Mouse (Mus musculus) kidney, postnatal 0 days (tissue): ENCODE measurements at regions not wholly inside any gene's neighbourhood (a gene's known extent, or its start where the extent isn't known, plus 50 kb on each side); places are given as distances from the start of the nearest gene placed in this dataset.

Experiments used
- ATAC-seq: fragments of 200-750 bp; cut with Nextera tagmentation; replicated peaks from 2 replicates; pipeline ENCODE4 v1.8.0; 2017; ENCODE audit warnings: low read depth, moderate number of reproducible peaks, moderate TSS enrichment, moderate library complexity; ENCODE audit not compliant: low FRiP score
- DNase-seq: peaks from one replicate; pipeline ENCODE4 v3.0.0-alpha.2; 2016; ENCODE audit warnings: low spot score
- H3K27ac ChIP-seq: fragments of 300-500 bp; sonication (generic); 2 replicates; pipeline ENCODE4 v1.5.1; 2014; ENCODE audit warnings: mild to moderate bottlenecking
- H3K27me3 ChIP-seq: fragments of 300-500 bp; sonication (generic); 2 replicates; pipeline ENCODE4 v1.6.1; 2014; ENCODE audit warnings: low read length, mixed read lengths; ENCODE audit not compliant: insufficient read depth
- H3K36me3 ChIP-seq: fragments of 300-500 bp; sonication (generic); 2 replicates; pipeline ENCODE4 v1.6.1; 2014; ENCODE audit warnings: low read length, mixed read lengths; ENCODE audit not compliant: insufficient read depth
- H3K4me1 ChIP-seq: fragments of 300-500 bp; sonication (generic); replicated peaks from 2 replicates; pipeline ENCODE4 v1.6.1; 2014; ENCODE audit warnings: antibody characterized with exemption, low read length, mixed read lengths; ENCODE audit not compliant: insufficient read depth
- H3K4me2 ChIP-seq: fragments of 300-500 bp; sonication (generic); 2 replicates; pipeline ENCODE4 v1.6.1; 2014; ENCODE audit warnings: mild to moderate bottlenecking, low read length, moderate library complexity, mixed read lengths
- H3K4me3 ChIP-seq: fragments of 300-500 bp; sonication (generic); replicated peaks from 2 replicates; pipeline ENCODE4 v1.5.1; 2014; ENCODE audit warnings: low read depth, low read length
- H3K9ac ChIP-seq: fragments of 300-500 bp; sonication (generic); 2 replicates; pipeline ENCODE4 v1.6.1; 2014; ENCODE audit warnings: low read depth, low read length
- H3K9me3 ChIP-seq: fragments of 300-500 bp; sonication (generic); replicated peaks from 2 replicates; pipeline ENCODE4 v1.6.1; 2016; ENCODE audit warnings: low read length, inconsistent platforms, mixed read lengths
- CTCF ChIP-seq: IDR thresholded peaks from 2 replicates; pipeline ENCODE4 v1.5.1; 2016; ENCODE audit warnings: antibody characterized with exemption, low read depth, mild to moderate bottlenecking, moderate library complexity
- WGBS: fragments of 180-500 bp; shearing (Covaris S2); extraction: QIAGEN DNeasy Blood & Tissue Kit; methylation state at CpG from one replicate; pipeline ENCODE4 v1.1.7; 2014; 5-methylcytosine and 5-hydroxymethylcytosine counted together

DNA sequence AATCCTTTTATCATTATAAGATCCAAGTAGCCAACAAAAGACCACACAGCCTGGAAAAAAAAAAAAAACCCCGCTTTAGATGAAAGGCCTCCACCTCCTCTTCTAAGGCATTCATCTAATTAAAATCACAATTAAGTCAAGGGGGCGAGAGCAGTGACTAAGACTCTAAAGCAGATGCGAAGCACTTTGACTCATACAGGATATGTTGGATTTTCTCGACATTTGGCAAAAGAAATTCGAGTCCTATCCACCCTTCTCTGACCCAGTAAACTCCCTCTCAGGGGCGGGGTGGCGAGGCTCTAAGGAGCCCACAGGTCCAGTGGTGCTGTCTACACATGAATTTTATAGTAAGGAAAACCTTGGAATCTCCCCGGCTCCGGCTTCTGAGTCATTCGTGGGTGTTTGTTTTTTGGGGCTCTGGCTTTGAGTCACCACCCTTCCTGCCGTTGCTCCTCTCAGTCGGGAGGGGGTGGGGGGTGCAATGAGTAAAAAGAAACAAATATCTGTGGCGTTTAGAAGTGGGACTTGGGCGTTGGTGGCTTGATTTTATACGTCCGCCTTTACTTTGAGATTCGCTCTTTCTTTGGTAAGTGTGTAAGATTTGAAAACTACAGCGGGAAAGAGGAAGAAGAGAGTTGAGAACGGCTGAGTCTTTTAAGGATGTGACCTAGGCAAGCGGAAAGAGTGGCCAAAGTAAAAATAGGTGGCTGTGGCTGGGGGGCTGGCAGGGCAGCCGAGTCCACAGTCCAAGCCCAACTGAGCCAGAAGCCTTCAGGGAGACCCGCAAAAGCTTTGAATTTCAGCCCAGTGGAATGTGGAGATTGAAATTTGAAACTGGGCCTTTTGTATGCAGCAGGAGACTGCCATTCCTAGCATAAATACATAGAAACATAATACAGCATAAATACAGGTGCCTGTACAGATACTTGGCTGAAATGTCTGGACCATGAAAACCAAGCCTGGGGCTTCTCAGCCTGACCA, 68.8 kb upstream of the Slc4a7 start:
- ATAC-seq, result peak; percentile 64
- no peak overlapping the region for H3K27ac ChIP-seq

DNA sequence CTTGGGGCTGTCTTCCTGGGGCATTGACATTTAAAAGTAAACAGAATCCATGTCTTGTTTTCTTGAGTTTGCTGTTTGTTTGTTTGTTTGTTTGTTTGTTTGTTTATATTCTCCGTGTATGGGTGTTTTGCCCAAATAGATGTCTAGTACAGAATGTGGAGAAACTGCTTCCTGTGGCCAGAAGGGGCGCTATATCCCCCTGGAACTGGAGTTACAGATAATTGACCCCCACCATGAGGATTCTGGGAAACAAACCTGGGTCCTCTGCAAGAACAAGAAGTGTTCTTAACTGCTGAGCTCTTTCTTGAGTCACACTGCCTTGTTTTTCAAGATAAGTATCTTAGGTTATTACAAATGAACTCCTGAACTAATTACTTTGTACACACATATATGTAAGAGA, 68.1 kb upstream of the Slc4a7 start:
- H3K4me1 ChIP-seq, result 0 out of 2 replicates have a peak, but pooled peaks cover 4% of the 10 kb centered on the region
- H3K36me3 ChIP-seq, result no peaks in the 10 kb centered on the region
- H3K9ac ChIP-seq, result no peak overlapping the region
- no peak overlapping the region for H3K4me2 ChIP-seq
- no peak overlapping the region for H3K27ac ChIP-seq
- DNase-seq, result no peak
- H3K4me3 ChIP-seq, result no peak overlapping the region
- H3K9me3 ChIP-seq, result no peaks in the 10 kb centered on the region
- peak; percentile 38; the same call in 1 of the 2 replicates for TF ChIP-seq CTCF
- no peaks in the 10 kb centered on the region for H3K27me3 ChIP-seq
- WGBS, result 45% methylated on average over 2 of the region's 2 CpGs
- ATAC-seq, result no peak

More for the DNA sequence above, 68.8 kb upstream of the Slc4a7 start:
- TF ChIP-seq CTCF, result no peak
- H3K36me3 ChIP-seq, result no peaks in the 10 kb centered on the region
- 0 out of 2 replicates have a peak, but pooled peaks cover 4% of the 10 kb centered on the region for H3K4me1 ChIP-seq
- peak overlapping the region; percentile 32; the same call in 1 of the 2 replicates for H3K9ac ChIP-seq
- 1% methylated on average over 22 of the region's 22 CpGs for WGBS
- peak; percentile 65 for DNase-seq
- no peaks in the 10 kb centered on the region for H3K27me3 ChIP-seq
- peak overlapping the region; percentile 28 for H3K4me3 ChIP-seq
- H3K9me3 ChIP-seq, result no peaks in the 10 kb centered on the region
- H3K4me2 ChIP-seq, result peak overlapping the region; percentile 69

DNA sequence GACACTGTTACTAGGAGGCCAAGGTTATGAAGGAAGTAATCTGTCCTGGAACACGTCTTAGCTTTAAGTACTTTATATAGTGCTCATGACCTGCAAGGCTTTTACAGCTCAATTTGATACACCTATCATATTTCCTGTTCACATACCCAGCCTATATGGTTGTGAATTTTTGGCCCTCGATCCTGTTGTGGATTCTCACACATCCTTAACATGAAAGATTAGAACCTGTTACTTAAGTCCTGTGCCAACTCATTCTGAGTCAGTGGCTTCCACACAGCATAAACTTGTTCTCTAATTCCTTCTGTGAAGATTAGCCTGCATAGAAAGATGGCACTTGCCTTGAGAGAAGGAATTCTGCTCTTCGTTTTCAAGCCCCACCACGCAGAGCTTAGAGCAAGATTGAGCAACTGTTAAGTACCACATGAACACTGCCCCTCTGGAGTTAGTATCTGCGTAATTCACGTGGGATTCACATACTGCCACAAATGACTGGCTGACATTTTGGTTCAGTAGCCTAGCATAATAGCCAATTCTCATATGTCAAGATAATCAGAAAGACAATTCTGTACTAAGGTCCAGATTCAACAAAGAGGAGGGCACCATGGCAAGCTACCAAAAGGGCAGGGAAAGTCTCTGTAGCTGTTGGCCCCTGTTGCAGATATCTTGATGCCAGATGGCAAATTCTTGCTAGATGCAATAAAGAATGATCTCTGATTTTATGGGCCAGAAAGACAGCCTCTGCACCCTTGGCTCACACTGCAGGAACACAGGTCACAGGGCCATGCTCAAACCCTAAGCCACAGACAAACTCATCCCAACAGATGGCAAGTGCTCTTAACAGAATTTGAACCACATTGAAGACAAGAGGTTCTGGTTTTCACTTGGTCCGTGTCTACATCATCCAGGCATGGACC, 62.7 kb upstream of the Slc4a7 start:
- H3K9me3 ChIP-seq, result no peaks in the 10 kb centered on the region
- H3K27me3 ChIP-seq, result no peaks in the 10 kb centered on the region
- H3K9ac ChIP-seq, result no peak overlapping the region
- H3K36me3 ChIP-seq, result no peaks in the 10 kb centered on the region
- H3K4me3 ChIP-seq, result no peak overlapping the region
- WGBS, result 55% methylated on average over 7 of the region's 7 CpGs
- TF ChIP-seq CTCF, result no peak
- DNase-seq (no peak), ATAC-seq (0 out of 2 replicates have a peak, but pooled peaks have one; percentile 21)
- H3K4me2 ChIP-seq, result no peak overlapping the region
- H3K4me1 ChIP-seq, result no peaks in the 10 kb centered on the region
- no peak overlapping the region for H3K27ac ChIP-seq

DNA sequence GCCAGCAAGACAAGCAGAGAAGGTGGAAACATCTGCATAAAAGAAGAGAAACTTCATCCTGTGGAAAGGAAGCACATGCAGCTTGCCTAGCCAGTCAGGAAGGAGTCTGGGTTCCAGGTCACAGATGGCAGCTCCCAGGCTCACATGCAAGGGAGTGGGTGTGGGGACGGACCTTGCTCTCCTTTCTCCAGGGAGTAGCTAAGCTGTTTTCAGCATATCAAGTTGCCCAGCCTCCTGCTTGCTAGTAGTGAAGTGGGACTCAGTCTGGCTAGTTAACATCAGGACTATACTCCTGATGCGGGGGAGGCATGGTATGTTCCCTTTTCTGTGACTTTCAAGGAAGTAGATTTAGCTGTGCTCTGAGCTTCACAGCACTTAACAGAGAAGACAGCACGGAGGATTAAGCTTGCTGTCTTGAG, 62.0 kb upstream of the Slc4a7 start:
- TF ChIP-seq CTCF, result no peak
- ATAC-seq, result peak; percentile 86
- no peaks in the 10 kb centered on the region for H3K27me3 ChIP-seq
- H3K4me1 ChIP-seq, result no peaks in the 10 kb centered on the region
- 22% methylated on average over 3 of the region's 3 CpGs for WGBS
- no peak overlapping the region for H3K27ac ChIP-seq
- H3K36me3 ChIP-seq, result no peaks in the 10 kb centered on the region
- peak; percentile 83 for DNase-seq
- no peak overlapping the region for H3K9ac ChIP-seq
- no peak overlapping the region for H3K4me2 ChIP-seq
- H3K4me3 ChIP-seq, result no peak overlapping the region
- no peaks in the 10 kb centered on the region for H3K9me3 ChIP-seq

DNA sequence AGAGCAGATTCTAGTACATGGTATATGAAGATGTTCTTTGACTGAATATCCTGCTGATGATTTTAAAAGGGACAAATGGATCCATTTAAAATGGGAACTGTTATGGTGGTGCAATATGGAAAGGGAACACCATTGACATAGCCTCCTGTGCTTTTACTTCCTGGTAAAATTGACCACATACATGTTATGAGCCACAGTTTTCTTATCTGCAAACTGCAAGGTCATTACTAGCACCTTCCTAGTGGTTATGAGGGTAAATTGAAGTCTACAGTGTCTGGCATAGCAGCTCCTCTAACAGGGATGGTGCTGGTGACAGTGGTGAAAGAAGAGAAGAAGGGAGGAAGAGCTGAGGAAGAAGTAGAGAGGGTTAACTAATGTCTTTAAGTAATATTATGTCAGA, 61.5 kb upstream of the Slc4a7 start:
- TF ChIP-seq CTCF, result no peak
- H3K4me3 ChIP-seq, result no peak overlapping the region
- DNase-seq (no peak), ATAC-seq (no peak)
- no peaks in the 10 kb centered on the region for H3K4me1 ChIP-seq
- no peaks in the 10 kb centered on the region for H3K36me3 ChIP-seq
- no peak overlapping the region for H3K9ac ChIP-seq
- H3K4me2 ChIP-seq, result no peak overlapping the region
- H3K27ac ChIP-seq, result no peak overlapping the region
- no peaks in the 10 kb centered on the region for H3K27me3 ChIP-seq
- H3K9me3 ChIP-seq, result no peaks in the 10 kb centered on the region

DNA sequence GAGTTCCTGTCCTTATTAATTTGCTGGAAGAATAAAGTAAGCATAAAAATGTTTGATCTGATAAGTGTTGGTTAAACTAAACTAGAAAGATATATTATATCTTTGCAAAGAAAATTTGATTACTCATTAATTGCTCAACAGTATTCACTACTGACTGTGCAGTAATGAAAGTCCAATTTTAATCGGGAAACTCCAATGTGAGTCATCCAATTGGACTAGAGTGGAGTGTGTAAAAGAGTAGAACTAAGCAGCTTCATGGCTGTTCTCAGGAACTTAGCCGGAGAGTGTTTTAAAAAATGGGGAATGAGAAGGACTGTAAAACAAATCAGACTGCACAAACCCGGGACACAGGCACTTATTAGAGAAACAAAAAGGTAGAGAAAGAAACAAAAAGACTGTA, 58.5 kb upstream of the Slc4a7 start:
- H3K27me3 ChIP-seq, result no peaks in the 10 kb centered on the region
- TF ChIP-seq CTCF, result no peak
- WGBS, result 82% methylated on average over 3 of the region's 3 CpGs
- no peak overlapping the region for H3K27ac ChIP-seq
- no peak for DNase-seq
- no peak overlapping the region for H3K9ac ChIP-seq
- H3K4me3 ChIP-seq, result no peak overlapping the region
- ATAC-seq, result no peak
- no peaks in the 10 kb centered on the region for H3K36me3 ChIP-seq
- no peaks in the 10 kb centered on the region for H3K9me3 ChIP-seq
- H3K4me1 ChIP-seq, result no peaks in the 10 kb centered on the region
- H3K4me2 ChIP-seq, result no peak overlapping the region
